Mouse (Mus musculus) urinary bladder, postnatal 36 days (tissue): Measurements from ENCODE around the gene Rbmy.
"Not testable (repeated sequence)": the region's sequence is repeated elsewhere in the genome, so short reads cannot be mapped to it uniquely, and the experiment has no call there.

ENCODE experiments used
- DNase-seq, 2 experiments: peaks; one replicate each; pipeline ENCODE4 v3.0.0; 2022; ENCODE audit warnings: low spot score in 2 of 2, mixed read lengths in 1 of 2

The Rbmy gene

GRCm38 (mm10) chrY:2830380-2830779 is at the start of gene Rbmy, which contains the start of gene Gm10256:
Rbmy (plus strand) TSS chrY:2830680.
Gm10256 (plus strand) TSS chrY:2830699.
- DNase-seq, result not testable (repeated sequence)

GRCm38 (mm10) chrY:2796105-2796504 is 34.4 kb upstream of the Rbmy start, which contains the start of gene Gm4064:
Gm4064 (minus strand) TSS chrY:2796205.
- DNase-seq, result not testable (repeated sequence)
